Mouse (Mus musculus): ENCODE measurements at regions not wholly inside any gene's neighbourhood (a gene's known extent, or its start where the extent isn't known, plus 50 kb on each side); places are given as distances from the start of the nearest gene placed in this dataset.

- dilution Hi-C loops (cut with MboI; ENCODE audit: extremely low pct_ligation_motif_present, extremely low pct_unique_long_range_greater_than_20kb, low sequenced_read_pairs) = no loop called here
- TF ChIP-seq BHLHE40 (IDR thresholded peaks at IDR 0.05; ENCODE audit: low read depth, low read length) = peak; percentile 65
- TF ChIP-seq MYC (IDR thresholded peaks at IDR 0.05; ENCODE audit: low read depth, low read length) = 0 out of 2 replicates have a peak, but pooled peaks have one; percentile 9
- no peak for TF ChIP-seq JUND (conservative IDR thresholded peaks at IDR 0.05; ENCODE audit: low read depth, low read length)
- Histone ChIP-seq H3K27me3 (replicated peaks) (no peaks in the 10 kb centered on the region), H3K4me1 (ENCODE audit: control insufficient read depth in 1 of 2, insufficient read depth in 2 of 2) (peaks cover 23 to 62% of the 10 kb centered on the region in 2 experiments), H3K27ac (ENCODE audit: insufficient read depth, low read depth) (no peak overlapping the region), H3K36me3 (replicated peaks in 1 of 2; ENCODE audit: control insufficient read depth in 1 of 2, insufficient read depth in 1 of 2, low read length in 1 of 2) (no peaks in the 10 kb centered on the region), H3K4me3 (replicated peaks in 1 of 3; ENCODE audit: low read depth in 2 of 3, low read length in 2 of 3, poor library complexity in 1 of 3) (no peak overlapping the region), H3K9me3 (replicated peaks; ENCODE audit: low read length) (no peaks in the 10 kb centered on the region), H3K4me2 (ENCODE audit: insufficient read depth, low read depth, poor library complexity, severe bottlenecking) (no peak overlapping the region), H3K79me2 (replicated peaks; ENCODE audit: control insufficient read depth, extremely low read depth, insufficient read depth, poor library complexity, severe bottlenecking) (no peaks in the 10 kb centered on the region), H3K9ac (ENCODE audit: insufficient read depth, low read depth) (no peak overlapping the region)
- in situ Hi-C loops (cut with MboI; ENCODE audit: low pct_ligation_motif_present, low pct_unique_long_range_greater_than_20kb, low sequenced_read_pairs) = no loop called here
- peak; percentile 52 for DNase-seq (ENCODE audit: extremely low read depth)
Observed at GRCm38 (mm10) chr8:125352276-125352675, 217.3 kb downstream of the Sipa1l2 start.

GRCm38 (mm10) chr8:125351486-125352032, 218.0 kb downstream of the Sipa1l2 start:
- DNase-seq (ENCODE audit: extremely low read depth) = no peak

GRCm38 (mm10) chr8:125349290-125350025, 220.2 kb downstream of the Sipa1l2 start:
- TF ChIP-seq MAX (IDR thresholded peaks at IDR 0.05; ENCODE audit: low read length) (no peak), ZC3H11A (IDR thresholded peaks at IDR 0.05; ENCODE audit: low read depth, low read length) (no peak), USF1 (IDR thresholded peaks at IDR 0.05; ENCODE audit: low read depth, low read length) (no peak), KAT2A (IDR thresholded peaks at IDR 0.05; ENCODE audit: insufficient replicate concordance, low read length) (no peak), EP300 (IDR thresholded peaks at IDR 0.05; ENCODE audit: low read length) (no peak), CHD1 (IDR thresholded peaks at IDR 0.05; ENCODE audit: low read depth, low read length) (no peak), MAFK (IDR thresholded peaks at IDR 0.05; ENCODE audit: insufficient replicate concordance, low read length) (no peak), JUN (IDR thresholded peaks at IDR 0.05; ENCODE audit: insufficient read depth, low read depth, low read length) (no peak), MAZ (IDR thresholded peaks at IDR 0.05; ENCODE audit: low read depth, low read length) (no peak), CHD2 (IDR thresholded peaks at IDR 0.05; ENCODE audit: low read length) (no peak), RCOR1 (conservative IDR thresholded peaks at IDR 0.05; ENCODE audit: low read depth, low read length) (no peak)
- no peaks in the 10 kb centered on the region for H3K9me3 ChIP-seq (replicated peaks; ENCODE audit: low read length)

More at GRCm38 (mm10) chr8:125351486-125352032, 218.0 kb downstream of the Sipa1l2 start:
- no peak overlapping the region for H3K9ac ChIP-seq (ENCODE audit: insufficient read depth, low read depth)
- H3K4me1 ChIP-seq (ENCODE audit: control insufficient read depth in 1 of 2, insufficient read depth in 2 of 2) = peaks cover 23 to 60% of the 10 kb centered on the region in 2 experiments
- TF ChIP-seq BHLHE40 (IDR thresholded peaks at IDR 0.05; ENCODE audit: low read depth, low read length) (peak; percentile 56), RCOR1 (conservative IDR thresholded peaks at IDR 0.05; ENCODE audit: low read depth, low read length) (no peak)
- H3K27me3 ChIP-seq (replicated peaks) = no peaks in the 10 kb centered on the region
- in situ Hi-C loops (cut with MboI; ENCODE audit: low pct_ligation_motif_present, low pct_unique_long_range_greater_than_20kb, low sequenced_read_pairs) = no loop called here
- no peaks in the 10 kb centered on the region for H3K36me3 ChIP-seq (replicated peaks in 1 of 2; ENCODE audit: control insufficient read depth in 1 of 2, insufficient read depth in 1 of 2, low read length in 1 of 2)
- dilution Hi-C loops (cut with MboI; ENCODE audit: extremely low pct_ligation_motif_present, extremely low pct_unique_long_range_greater_than_20kb, low sequenced_read_pairs) = no loop called here
- no peak overlapping the region for H3K27ac ChIP-seq (ENCODE audit: insufficient read depth, low read depth)
- no peaks in the 10 kb centered on the region for H3K9me3 ChIP-seq (replicated peaks; ENCODE audit: low read length)
- no peaks in the 10 kb centered on the region for H3K79me2 ChIP-seq (replicated peaks; ENCODE audit: control insufficient read depth, extremely low read depth, insufficient read depth, poor library complexity, severe bottlenecking)
- H3K4me2 ChIP-seq (ENCODE audit: insufficient read depth, low read depth, poor library complexity, severe bottlenecking) = no peak overlapping the region
- no peak overlapping the region for H3K4me3 ChIP-seq (replicated peaks in 1 of 3; ENCODE audit: low read depth in 2 of 3, low read length in 2 of 3, poor library complexity in 1 of 3)

More at GRCm38 (mm10) chr8:125349290-125350025, 220.2 kb downstream of the Sipa1l2 start:
- in situ Hi-C loops (cut with MboI; ENCODE audit: low pct_ligation_motif_present, low pct_unique_long_range_greater_than_20kb, low sequenced_read_pairs) (loop anchor here (25.0 kb wide), 1 partner anchor 213 kb away; the partner anchor contains the start of gene Sipa1l2), dilution Hi-C loops (cut with MboI; ENCODE audit: extremely low pct_ligation_motif_present, extremely low pct_unique_long_range_greater_than_20kb, low sequenced_read_pairs) (no loop called here)
- Histone ChIP-seq H3K27ac (ENCODE audit: insufficient read depth, low read depth) (no peak overlapping the region), H3K79me2 (replicated peaks; ENCODE audit: control insufficient read depth, extremely low read depth, insufficient read depth, poor library complexity, severe bottlenecking) (no peaks in the 10 kb centered on the region), H3K4me3 (replicated peaks in 1 of 3; ENCODE audit: low read depth in 2 of 3, low read length in 2 of 3, poor library complexity in 1 of 3) (no peak overlapping the region), H3K4me1 (ENCODE audit: control insufficient read depth in 1 of 2, insufficient read depth in 2 of 2) (peaks cover 14 to 48% of the 10 kb centered on the region in 2 experiments), H3K4me2 (ENCODE audit: insufficient read depth, low read depth, poor library complexity, severe bottlenecking) (no peak overlapping the region), H3K27me3 (replicated peaks) (no peaks in the 10 kb centered on the region), H3K36me3 (replicated peaks in 1 of 2; ENCODE audit: control insufficient read depth in 1 of 2, insufficient read depth in 1 of 2, low read length in 1 of 2) (no peaks in the 10 kb centered on the region), H3K9ac (ENCODE audit: insufficient read depth, low read depth) (no peak overlapping the region)
- no peak for DNase-seq (ENCODE audit: extremely low read depth)

Measured in CH12.LX (cell line).